Mouse (Mus musculus) heart, embryonic 15.5 days (tissue): Measurements from ENCODE around the gene Zfp618. TPM values are rescaled to one million over a fixed set of nuclear protein-coding genes. Genes with fewer than 3 reads are reported as not detected.
A peak's percentile ranks its signal among the peaks of the same experiment; 100 is the strongest.

Source experiments
- ATAC-seq: fragments of 200-750 bp; cut with Nextera tagmentation; replicated peaks from 2 replicates; pipeline ENCODE4 v1.8.0; 2017; ENCODE audit warnings: low read depth, moderate TSS enrichment; ENCODE audit not compliant: insufficient number of reproducible peaks, insufficient read depth, low FRiP score
- H3K27ac ChIP-seq: fragments of 300-500 bp; sonication (generic); 2 replicates; pipeline ENCODE4 v1.5.1; 2015; ENCODE audit warnings: mild to moderate bottlenecking, inconsistent platforms
- H3K27me3 ChIP-seq: fragments of 300-500 bp; sonication (generic); 2 replicates; pipeline ENCODE4 v1.6.1; 2015; ENCODE audit warnings: inconsistent platforms
- H3K36me3 ChIP-seq: fragments of 300-500 bp; sonication (generic); 2 replicates; pipeline ENCODE4 v1.6.1; 2015; ENCODE audit warnings: mild to moderate bottlenecking, inconsistent platforms
- H3K4me1 ChIP-seq: fragments of 300-500 bp; sonication (generic); replicated peaks from 2 replicates; pipeline ENCODE4 v1.6.1; 2015; ENCODE audit warnings: inconsistent platforms
- H3K4me2 ChIP-seq: fragments of 300-500 bp; sonication (generic); 2 replicates; pipeline ENCODE4 v1.6.1; 2015; ENCODE audit warnings: inconsistent platforms, mild to moderate bottlenecking, moderate library complexity
- H3K4me3 ChIP-seq: fragments of 300-500 bp; sonication (generic); 2 replicates; pipeline ENCODE4 v1.5.1; 2015; ENCODE audit warnings: mild to moderate bottlenecking, inconsistent platforms
- H3K9ac ChIP-seq: fragments of 300-500 bp; sonication (generic); 2 replicates; pipeline ENCODE4 v1.6.1; 2015; ENCODE audit warnings: mild to moderate bottlenecking, inconsistent platforms
- H3K9me3 ChIP-seq: fragments of 300-500 bp; sonication (generic); replicated peaks from 2 replicates; pipeline ENCODE4 v1.6.1; 2016; ENCODE audit warnings: inconsistent platforms
- WGBS: fragments of 180-500 bp; shearing (Covaris S2); methylation state at CpG from one replicate; pipeline ENCODE4 v1.1.7; 2015; ENCODE audit warnings: mixed read lengths; 5-methylcytosine and 5-hydroxymethylcytosine counted together
- polyA plus RNA-seq: library from polyadenylated mRNA; unstranded; fragments of >200 nt; fragmentation: Nextera tagmentation; extraction: Ambion mirVana; gene quantifications from 2 replicates; pipeline ENCODE4 v1.2.1, GENCODE M21; 2015

The Zfp618 gene
- polyA plus RNA-seq, result 7.6 and 11.9 TPM in 2 replicates

DNA sequence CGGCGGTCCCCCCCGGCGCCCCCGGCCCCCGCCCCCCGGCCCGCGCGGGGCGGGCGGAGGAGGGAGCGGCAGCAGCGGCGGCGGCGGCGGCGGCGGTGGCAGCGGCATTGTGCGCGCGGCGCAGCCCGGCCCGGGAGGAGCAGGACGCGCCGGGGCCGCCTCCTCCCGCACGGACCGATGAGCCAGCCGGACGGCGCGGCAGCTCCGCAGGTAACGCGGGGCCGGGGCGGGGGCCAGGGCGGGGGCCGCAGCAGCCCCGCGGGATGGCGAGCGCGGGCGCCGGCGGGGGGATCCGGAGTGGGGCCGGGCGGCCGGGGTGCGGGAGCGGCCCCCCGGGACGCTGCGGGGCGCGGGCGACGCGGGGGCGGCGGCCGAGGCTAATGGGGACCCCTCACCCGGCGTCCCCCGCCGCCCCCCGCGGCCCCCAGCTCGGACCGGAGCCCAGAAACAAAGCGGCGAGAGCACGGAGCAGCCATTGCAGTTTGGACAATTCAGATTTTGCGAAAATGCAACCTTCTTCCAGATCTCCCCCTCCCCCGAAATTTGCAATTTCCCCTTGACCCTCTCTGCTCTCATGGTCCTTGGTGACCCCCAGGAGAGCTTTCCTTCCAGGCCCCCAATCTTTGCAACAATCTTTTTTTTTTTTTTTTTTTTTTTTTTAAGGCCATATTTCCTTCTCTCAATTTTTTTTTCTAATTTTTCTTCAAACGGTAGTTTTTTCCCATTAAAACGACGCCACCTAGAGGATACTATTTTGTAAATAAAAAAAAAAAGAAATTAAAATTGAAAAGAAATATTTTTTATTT lies at the start of gene Zfp618:
Gene Zfp618 (plus strand): TSS at position 77 of the 806 bp plus-strand sequence.
- H3K4me3 ChIP-seq, result peak within 1 kb of the TSS; percentile 88
- peak within 1 kb of the TSS; percentile 91 for H3K4me2 ChIP-seq
- H3K27ac ChIP-seq, result peak within 1 kb of the TSS; percentile 77
- no peaks in the 10 kb centered on the region for H3K9me3 ChIP-seq
- no peaks in the 10 kb centered on the region for H3K27me3 ChIP-seq
- no peaks in the 10 kb centered on the region for H3K36me3 ChIP-seq
- H3K9ac ChIP-seq, result peak within 1 kb of the TSS; percentile 95
- ATAC-seq, result peak; percentile 53
- peaks cover 4% of the 10 kb centered on the region; the same call in 1 of the 2 replicates for H3K4me1 ChIP-seq
- under 1% methylated on average over 36 of the region's 86 CpGs for WGBS

- 85% methylated on average over 8 of the region's 8 CpGs for WGBS
- no peaks in the 10 kb centered on the region for H3K4me1 ChIP-seq
- no peak overlapping the region for H3K9ac ChIP-seq
- H3K27me3 ChIP-seq, result no peaks in the 10 kb centered on the region
- H3K27ac ChIP-seq, result no peak overlapping the region
- no peak for ATAC-seq
- no peaks in the 10 kb centered on the region for H3K36me3 ChIP-seq
- H3K4me3 ChIP-seq, result no peak overlapping the region
- no peaks in the 10 kb centered on the region for H3K9me3 ChIP-seq
- no peak overlapping the region for H3K4me2 ChIP-seq
Measured at GRCm38 (mm10) chr4:62917056-62917455, 48.3 kb upstream of the Zfp618 start.

GRCm38 (mm10) chr4:62933798-62934197 lies 31.6 kb upstream of the Zfp618 start:
- Histone ChIP-seq H3K4me3 (no peak overlapping the region), H3K9me3 (no peaks in the 10 kb centered on the region), H3K27ac (no peak overlapping the region), H3K4me1 (no peaks in the 10 kb centered on the region), H3K27me3 (no peaks in the 10 kb centered on the region), H3K4me2 (no peak overlapping the region), H3K9ac (no peak overlapping the region), H3K36me3 (no peaks in the 10 kb centered on the region)
- no peak for ATAC-seq
- 81% methylated on average over 4 of the region's 4 CpGs for WGBS

- 72% methylated on average over 11 of the region's 11 CpGs for WGBS
- Histone ChIP-seq H3K27ac (no peak overlapping the region), H3K36me3 (no peaks in the 10 kb centered on the region), H3K9me3 (no peaks in the 10 kb centered on the region), H3K9ac (no peak overlapping the region), H3K4me3 (no peak overlapping the region), H3K4me2 (no peak overlapping the region), H3K27me3 (no peaks in the 10 kb centered on the region), H3K4me1 (no peaks in the 10 kb centered on the region)
- ATAC-seq, result no peak
Measured at GRCm38 (mm10) chr4:62935589-62936218, 29.7 kb upstream of the Zfp618 start.

DNA sequence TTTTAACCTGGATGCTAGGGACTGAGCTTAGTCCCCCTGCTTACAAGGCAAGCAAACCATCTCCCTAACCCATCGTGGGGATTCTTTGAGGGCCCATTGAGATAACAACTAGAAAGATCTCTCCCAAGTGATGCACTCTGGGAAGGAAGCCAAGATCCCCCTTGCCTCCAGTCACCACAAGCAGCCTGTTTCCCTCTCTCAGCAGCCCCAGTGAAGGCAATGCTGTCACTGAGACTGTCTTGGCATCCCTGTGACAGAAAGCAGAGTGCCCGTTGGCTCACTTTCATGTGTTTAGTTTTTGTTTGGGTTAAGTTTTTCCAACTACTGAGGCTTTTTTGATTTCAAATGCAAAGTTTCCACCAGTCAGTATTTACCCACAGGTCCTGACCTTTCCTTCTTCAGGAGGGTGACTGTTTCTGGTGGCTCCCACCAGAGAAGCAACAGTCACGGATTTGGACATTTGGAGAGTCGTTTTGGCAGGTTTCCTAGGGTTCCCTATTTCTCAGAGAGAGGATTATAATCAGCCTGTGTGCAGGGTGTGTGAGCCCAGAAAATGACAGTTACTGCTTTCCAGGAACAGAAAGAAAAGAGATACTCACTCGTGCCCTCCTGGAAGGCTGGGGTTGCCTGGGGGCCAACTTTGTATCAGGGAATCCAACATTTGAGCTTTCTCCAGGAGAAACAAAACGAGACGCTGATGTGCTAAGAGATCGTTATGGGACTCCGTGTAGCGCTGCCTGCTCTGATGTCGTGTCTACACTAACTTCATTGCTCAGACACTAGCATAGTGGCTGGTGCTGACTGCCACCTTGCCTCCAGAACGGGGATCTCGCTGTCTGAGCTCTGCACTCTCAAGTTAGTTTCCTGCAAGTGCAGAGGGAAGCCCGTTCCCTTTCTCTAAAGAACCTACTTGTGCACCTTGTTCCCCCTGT lies 23.1 kb upstream of the Zfp618 start:
- Histone ChIP-seq H3K27me3 (no peaks in the 10 kb centered on the region), H3K4me3 (no peak overlapping the region), H3K27ac (peak overlapping the region; percentile 38), H3K9ac (no peak overlapping the region), H3K9me3 (no peaks in the 10 kb centered on the region), H3K4me1 (peaks cover 18% of the 10 kb centered on the region), H3K4me2 (peak overlapping the region; percentile 21; the same call in 1 of the 2 replicates), H3K36me3 (no peaks in the 10 kb centered on the region)
- no peak; the same call in 1 of the 2 replicates for ATAC-seq
- WGBS, result 40% methylated on average over 14 of the region's 14 CpGs

DNA sequence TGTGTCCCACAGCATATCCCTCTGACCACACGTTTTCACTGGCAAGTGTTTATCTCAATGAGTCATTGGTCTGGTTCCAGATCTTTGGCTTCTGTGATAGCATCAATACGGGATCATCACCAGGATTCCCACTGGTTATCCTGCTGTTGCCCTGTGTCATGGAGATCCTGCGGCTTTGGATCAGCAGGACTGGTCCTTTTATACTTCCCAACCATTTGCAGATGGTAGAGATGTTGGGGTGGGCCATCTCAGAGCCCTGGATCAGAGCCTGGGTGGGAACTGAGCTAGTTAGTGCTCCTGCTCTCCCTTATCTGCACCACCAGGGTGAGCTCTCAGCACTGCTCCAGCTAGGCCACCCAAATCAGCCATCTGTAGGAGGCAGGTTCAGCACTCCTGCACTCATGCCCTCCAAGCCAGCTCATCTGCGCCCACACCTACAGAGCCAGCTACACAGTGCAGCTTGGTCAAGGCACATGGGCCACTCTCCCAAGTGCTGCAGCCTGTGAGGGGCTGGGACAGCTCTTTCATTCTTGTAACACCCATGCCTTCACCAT lies 21.0 kb upstream of the Zfp618 start:
- H3K27ac ChIP-seq, result no peak overlapping the region
- 48% methylated on average over 4 of the region's 4 CpGs for WGBS
- H3K4me1 ChIP-seq, result peaks cover 18% of the 10 kb centered on the region
- H3K4me3 ChIP-seq, result no peak overlapping the region
- no peaks in the 10 kb centered on the region for H3K36me3 ChIP-seq
- H3K27me3 ChIP-seq, result no peaks in the 10 kb centered on the region
- H3K9me3 ChIP-seq, result no peaks in the 10 kb centered on the region
- ATAC-seq, result peak; percentile 58
- H3K4me2 ChIP-seq, result no peak overlapping the region
- no peak overlapping the region for H3K9ac ChIP-seq

GRCm38 (mm10) chr4:62963806-62964205 lies 1.6 kb upstream of the Zfp618 start:
- no peak for ATAC-seq
- no peaks in the 10 kb centered on the region for H3K36me3 ChIP-seq
- no peak overlapping the region for H3K4me2 ChIP-seq
- no peak overlapping the region for H3K4me3 ChIP-seq
- WGBS, result 60% methylated on average over 4 of the region's 4 CpGs
- H3K27ac ChIP-seq, result no peak overlapping the region
- peaks cover 4% of the 10 kb centered on the region; the same call in 1 of the 2 replicates for H3K4me1 ChIP-seq
- H3K27me3 ChIP-seq, result no peaks in the 10 kb centered on the region
- H3K9ac ChIP-seq, result no peak overlapping the region
- H3K9me3 ChIP-seq, result no peaks in the 10 kb centered on the region

DNA sequence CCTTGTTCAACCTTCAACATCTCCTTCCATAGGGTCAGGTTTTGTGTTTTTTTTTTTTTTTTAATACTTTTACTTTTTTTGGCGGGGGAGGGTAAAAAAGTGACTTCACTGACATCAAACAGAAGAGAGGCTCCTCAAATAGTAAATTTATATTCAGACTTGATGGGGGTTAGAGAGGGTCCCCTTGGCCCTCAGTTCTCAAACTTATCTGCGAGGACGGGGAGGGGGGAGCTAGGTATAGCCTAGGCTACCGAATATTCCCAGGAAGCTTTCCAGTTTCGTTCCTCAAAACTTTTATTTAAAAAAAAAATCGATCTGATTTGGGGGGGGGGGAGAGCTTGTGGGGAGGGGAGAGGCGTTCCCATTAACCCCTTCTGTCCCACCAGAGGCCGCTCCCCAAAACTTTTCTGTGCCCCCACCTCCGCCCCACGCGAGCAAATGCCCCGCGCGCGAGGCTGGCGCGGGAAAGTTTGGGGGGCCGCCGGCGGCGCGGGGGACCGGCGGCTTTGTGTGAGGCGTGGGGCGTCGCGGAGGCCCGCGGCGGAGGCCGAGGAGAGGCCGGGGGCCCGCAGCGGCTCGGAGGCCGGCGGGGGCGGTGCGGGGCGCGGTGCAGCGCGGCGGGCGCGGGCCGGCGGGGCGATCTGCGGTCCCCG lies 403 bp upstream of the Zfp618 start:
- no peaks in the 10 kb centered on the region for H3K27me3 ChIP-seq
- peaks cover 4% of the 10 kb centered on the region; the same call in 1 of the 2 replicates for H3K4me1 ChIP-seq
- 5% methylated on average over 32 of the region's 52 CpGs for WGBS
- peak overlapping the region; percentile 95 for H3K9ac ChIP-seq
- peak overlapping the region; percentile 88 for H3K4me3 ChIP-seq
- H3K27ac ChIP-seq, result peak overlapping the region; percentile 60; the same call in 1 of the 2 replicates
- no peaks in the 10 kb centered on the region for H3K9me3 ChIP-seq
- no peaks in the 10 kb centered on the region for H3K36me3 ChIP-seq
- H3K4me2 ChIP-seq, result peak overlapping the region; percentile 91
- ATAC-seq, result peak; percentile 50; the same call in 1 of the 2 replicates

DNA sequence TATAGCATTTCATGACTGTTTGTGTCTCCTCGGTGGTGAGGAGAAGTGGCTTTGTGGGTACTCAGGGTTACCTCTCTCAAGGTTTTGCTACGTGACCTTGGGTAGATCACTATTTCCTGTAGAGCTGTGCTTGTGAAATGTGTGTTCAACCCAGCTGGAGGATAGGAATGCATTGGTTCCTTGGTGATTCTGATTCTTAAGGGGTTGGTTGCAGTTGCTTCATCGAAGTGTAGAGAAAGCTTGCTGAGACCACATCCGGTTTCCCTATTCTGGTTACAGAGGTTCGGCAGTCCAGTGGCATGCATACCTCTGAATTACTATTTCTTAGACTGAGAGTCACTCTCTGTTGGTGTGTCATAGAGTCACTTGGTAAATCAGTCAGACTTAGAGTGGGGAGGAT lies 4.2 kb downstream of the Zfp618 start:
- H3K4me2 ChIP-seq, result no peak overlapping the region

GRCm38 (mm10) chr4:62971991-62972390 lies 6.6 kb downstream of the Zfp618 start:
- no peak for ATAC-seq
- WGBS, result 76% methylated on average over 1 of the region's 1 CpGs
- Histone ChIP-seq H3K27me3 (no peaks in the 10 kb centered on the region), H3K27ac (no peak overlapping the region), H3K9me3 (no peaks in the 10 kb centered on the region), H3K4me1 (peaks cover 17% of the 10 kb centered on the region), H3K4me3 (no peak overlapping the region), H3K36me3 (no peaks in the 10 kb centered on the region), H3K9ac (no peak overlapping the region), H3K4me2 (no peak overlapping the region)

More for the DNA sequence above, 4.2 kb downstream of the Zfp618 start:
- Histone ChIP-seq H3K27me3 (no peaks in the 10 kb centered on the region), H3K4me3 (no peak overlapping the region), H3K9me3 (no peaks in the 10 kb centered on the region), H3K4me1 (peaks cover 10% of the 10 kb centered on the region), H3K36me3 (no peaks in the 10 kb centered on the region), H3K9ac (no peak overlapping the region), H3K27ac (no peak overlapping the region)
- no peak for ATAC-seq
- 80% methylated on average over 5 of the region's 5 CpGs for WGBS
